Mouse (Mus musculus) monocyte, adult 5-6 weeks (primary cell): Measurements from ENCODE around the gene Rufy4. TPM values are rescaled to one million over a fixed set of nuclear protein-coding genes. Genes with fewer than 3 reads are reported as not detected.
"Not testable (repeated sequence)": the region's sequence is repeated elsewhere in the genome, so short reads cannot be mapped to it uniquely, and the experiment has no call there.

ENCODE experiments used
- ATAC-seq: fragments of 153-309, 156-312 bp; replicated peaks from 2 replicates; pipeline ENCODE4 v1.8.0; 2017; ENCODE audit warnings: mild to moderate bottlenecking; ENCODE audit not compliant: low TSS enrichment, insufficient number of reproducible peaks, severe bottlenecking, poor library complexity, low FRiP score
- total RNA-seq: library from RNA; stranded (forward); fragments of 200-1000, 200-491, 200-594 nt; gene quantifications from 3 replicates; pipeline ENCODE4 v1.2.3, GENCODE M21; 2017

The Rufy4 gene
- total RNA-seq, 1 experiment from 2014 or later: 2.6 TPM

DNA sequence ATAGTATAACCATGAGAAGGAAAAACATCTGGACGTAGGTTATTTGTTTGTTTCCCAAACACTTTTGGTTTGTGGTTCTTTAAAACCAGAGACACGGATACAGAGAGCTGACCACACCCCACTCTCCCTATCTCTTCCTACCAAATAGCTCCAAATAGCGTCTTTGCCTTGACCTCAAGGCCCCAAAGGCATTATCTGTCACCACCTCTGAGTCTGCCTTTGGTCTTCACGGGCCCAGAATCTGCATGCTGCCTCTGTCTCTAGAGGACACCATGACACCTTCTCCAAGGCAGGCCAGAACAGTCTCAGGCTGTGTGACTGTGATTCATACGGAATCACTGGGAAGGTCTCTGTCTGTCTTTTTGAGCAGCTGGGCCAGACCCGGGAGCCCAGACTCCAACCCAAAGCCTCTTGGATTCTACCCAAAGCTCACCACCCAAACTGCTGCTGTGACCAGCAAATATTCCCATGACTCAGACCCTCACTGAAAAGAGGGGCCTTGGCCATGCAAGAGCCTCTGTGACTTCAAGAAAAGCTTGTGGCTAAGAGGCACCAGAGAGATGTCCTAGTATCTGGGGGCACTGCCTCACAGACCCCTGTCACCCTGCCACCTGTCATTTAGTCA lies 10.1 kb downstream of the Rufy4 start:
- no peak for ATAC-seq

DNA sequence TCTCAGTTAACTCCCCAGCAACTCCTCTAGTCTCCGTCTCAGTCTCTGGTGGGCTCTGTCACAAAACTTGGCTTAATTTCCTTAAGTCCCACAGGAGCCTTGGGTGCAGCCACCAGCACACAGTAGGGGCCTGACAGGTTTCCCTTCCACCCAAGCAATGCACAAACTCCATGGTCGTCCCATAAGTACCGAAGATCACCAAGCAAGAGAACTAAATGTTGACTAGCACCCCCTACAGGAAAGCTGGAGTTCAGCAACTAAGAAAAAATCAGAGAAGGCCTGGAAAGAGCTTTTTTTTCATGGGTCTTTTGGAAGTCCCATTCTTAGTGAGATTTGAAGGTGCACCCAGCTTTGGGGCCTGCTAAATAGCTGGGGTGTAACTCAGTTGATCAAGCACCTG lies 14.1 kb downstream of the Rufy4 start:
- ATAC-seq: no peak

DNA sequence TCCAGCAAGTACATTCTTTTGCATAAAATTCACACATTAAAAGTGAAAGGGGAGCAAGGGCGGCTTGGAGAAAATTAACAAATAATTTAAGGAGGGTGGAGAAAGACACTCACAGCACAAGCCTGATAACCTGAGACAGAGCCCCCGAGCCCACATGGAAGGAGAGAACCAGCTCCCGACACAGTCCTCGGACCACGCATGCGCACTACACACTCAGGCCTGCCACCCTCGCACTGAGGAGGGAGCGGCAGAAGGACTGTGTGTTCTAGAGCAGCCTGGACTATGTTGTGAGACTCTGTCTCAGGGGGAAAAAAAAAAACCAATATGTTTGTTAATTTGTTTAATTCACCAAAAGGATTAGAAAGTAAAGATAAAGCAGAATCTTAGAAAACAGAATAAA lies 16.4 kb downstream of the Rufy4 start:
- ATAC-seq: no peak

DNA sequence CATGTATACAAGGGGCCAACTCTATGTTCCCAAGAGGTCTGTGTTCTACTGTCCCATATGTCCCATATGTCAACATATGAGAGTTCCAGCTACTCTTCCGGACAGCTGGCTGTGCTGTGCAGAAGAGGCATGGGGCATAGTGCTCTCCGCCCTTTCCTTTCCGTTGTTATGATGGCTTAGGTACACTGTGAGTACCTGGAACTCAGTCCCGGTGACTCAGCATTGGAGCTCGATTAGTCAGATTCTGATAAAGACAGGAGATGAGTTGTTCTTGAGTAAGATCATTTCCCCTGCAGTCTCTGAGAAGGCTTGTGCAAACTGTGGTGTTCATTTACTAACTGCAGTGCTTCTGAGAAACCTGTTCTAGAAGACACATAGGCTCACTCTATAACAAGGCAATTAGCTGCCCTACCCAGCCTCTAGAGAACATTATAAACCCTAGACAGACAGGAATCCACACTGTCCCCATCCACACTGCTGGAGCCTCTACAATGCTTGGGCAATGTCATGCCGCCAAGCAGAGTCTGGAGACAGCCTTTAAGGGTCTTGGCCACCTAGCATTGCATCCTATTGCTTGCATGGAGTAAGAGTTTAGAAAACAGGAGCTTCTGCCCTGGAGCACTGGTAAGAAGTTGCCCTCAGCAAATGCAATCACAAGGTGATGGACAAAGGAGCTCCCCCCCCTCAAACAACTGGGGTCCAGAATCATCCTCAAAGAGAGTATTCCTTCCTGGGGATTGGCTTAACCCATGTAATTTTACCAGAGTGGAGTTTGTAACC lies 24.0 kb downstream of the Rufy4 start:
- no peak for ATAC-seq

DNA sequence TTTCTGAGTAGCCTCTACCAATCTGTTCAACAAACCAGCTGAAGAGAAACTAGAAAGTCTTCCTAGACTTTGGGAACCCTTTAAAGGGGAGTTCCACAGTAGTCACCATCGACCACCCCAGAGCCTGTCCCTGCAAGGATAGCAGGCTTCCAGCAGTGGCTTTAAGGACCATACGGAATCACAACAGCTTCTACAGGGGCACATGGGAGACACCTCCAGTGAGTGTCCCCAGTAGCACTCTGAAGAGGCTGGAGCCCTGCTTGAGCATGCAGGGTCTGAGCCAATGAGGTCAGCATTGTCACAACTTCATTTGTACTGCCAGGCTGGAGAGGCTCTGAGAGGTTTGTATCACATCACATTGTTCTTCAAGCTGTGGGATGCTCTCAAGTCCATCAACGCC lies 24.8 kb downstream of the Rufy4 start:
- no peak for ATAC-seq

DNA sequence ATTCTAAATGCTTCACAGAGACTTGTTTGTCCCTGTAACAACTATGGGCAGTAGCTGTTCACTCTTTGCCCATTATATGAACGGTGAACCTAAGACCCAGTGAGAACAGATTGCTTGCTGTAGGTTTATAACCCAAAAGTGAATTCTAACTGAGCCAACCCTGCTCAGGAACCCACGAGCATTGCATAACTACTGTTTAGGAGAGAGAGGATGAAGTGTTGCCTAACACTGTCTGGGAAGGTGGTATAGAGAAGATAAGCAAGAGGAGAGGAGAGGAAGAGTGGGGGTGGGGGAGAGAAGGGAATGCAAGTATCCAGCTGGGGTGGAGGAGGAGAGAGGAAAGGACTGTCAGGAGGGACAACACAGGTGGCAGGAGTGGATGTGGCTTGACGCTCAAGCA lies 25.8 kb downstream of the Rufy4 start:
- ATAC-seq: no peak

DNA sequence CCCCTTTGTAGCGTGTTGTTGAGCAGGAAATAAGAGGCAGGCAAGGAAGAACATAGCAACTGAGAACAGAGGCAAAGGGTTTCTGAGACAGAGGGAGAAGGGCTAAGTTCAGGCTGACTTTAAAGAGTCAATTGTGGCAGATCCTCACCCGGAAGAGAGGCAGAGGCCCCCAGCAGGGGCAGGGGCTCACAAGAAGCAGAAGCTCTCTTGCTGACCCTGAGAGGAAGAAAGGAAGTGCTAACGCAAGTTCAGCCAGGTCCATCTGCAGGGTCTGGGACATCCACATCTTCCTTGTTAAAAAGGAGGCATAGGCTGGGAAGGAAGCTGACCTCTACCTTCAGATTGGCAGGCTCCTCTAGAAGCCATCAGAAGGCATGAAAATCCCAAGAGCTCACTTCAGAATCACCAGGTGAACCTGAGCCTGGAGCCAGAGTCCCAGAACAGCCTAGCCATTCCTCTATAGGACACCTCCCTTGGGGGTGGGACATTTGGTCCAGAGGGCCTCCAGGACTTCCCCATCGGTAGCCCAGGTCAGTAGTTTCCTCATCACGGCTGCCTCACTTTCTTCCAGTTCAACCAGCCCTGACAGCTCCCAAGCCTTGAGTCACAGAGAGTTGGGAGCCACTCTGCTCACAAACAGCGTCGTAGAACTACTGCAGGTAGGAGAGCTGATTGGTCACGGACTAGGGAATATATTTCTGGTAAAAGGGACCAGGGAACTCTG lies 28.3 kb downstream of the Rufy4 start, which contains the start of gene Cxcr2:
TSS of gene Cxcr2 (plus strand) at position 529 of the 724 bp plus-strand sequence.
- no peak for ATAC-seq

DNA sequence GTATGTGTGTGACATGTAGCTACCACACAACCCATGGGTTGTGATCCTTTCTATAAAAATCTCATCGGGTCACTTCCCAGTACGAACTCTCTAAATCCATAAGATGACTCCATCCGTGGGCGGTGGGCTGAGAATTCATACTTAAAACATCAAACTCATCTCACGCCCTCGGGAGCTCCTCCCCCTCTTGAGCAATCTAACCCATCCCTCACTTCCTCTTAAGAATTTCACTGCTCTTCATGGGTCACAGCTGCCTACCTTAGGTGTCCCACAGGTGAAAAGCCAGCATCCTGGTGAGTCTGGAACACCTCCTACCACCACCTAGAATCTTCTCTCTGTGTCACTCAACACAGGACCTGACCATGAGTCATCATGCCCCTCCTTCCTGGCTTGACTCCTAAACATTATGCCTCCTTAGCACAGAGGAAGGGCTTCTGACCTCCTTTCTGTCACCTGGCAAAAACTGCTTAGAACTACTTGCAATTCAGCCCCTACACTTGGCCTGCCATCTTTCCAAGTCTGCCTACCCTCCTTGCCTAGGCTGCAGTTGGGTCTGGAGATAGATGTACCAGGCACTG lies 30.2 kb downstream of the Rufy4 start:
- peak; percentile 52; the same call in 1 of the 2 replicates for ATAC-seq

DNA sequence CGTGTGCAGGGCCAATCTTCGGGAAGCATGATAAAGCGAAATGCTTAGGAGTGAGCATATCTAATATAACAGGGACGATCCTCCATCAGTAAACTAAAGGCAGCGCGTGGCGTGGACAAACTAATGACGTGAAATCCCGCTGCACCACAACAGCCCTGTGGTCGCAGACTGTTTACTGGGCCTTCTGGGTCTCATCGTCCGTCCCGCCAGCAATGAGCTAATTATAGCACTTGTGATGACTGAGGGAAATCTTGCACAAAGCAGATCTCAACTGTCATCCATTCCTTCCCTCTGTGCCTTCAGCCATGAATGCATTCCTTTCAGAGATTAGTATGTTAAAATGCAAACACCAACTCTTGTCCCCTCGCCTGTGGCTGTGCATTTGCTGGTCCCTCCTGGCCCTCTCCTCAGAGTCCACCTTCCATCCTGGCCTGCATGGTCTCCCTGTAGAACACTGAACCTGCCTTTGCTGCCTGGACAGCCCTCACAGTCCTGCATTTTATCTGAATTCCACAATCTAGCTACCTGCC lies 31.1 kb downstream of the Rufy4 start:
- ATAC-seq: no peak

DNA sequence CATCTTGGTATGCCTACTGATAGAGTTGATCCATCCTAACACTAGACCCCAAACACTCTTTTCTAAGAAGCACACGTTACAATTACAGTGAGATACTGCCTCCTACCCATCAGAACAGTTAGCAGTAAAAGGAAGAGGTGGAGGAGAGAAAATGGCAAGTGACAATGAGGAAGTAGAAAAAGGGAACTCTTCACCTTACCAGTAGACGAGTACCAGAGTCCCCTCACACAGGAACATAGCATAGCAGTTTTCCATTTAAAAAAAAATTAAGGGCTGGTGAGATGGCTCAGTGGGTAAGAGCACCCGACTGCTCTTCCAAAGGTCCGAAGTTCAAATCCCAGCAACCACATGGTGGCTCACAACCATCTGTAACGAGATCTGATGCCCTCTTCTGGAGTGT lies 34.3 kb downstream of the Rufy4 start:
- not testable (repeated sequence) for ATAC-seq

DNA sequence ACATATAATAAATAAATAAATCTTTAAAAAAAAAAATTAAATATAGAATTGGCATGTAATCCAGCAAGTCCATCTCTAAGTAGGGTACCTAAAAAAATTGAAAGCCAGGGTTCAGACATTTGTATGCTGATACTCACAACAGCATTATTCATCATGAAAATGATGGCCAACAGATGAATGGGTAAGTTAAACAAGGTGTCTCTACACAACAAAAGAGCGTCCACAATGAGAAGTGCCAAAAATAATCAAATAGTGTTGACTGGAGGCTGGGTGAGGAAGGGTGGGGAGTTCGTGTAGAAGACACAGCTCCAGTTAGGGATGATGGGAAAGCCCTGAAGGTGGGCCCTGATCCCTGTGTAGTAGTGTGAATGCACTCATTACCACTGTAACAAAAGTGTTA lies 34.7 kb downstream of the Rufy4 start:
- ATAC-seq: no peak

DNA sequence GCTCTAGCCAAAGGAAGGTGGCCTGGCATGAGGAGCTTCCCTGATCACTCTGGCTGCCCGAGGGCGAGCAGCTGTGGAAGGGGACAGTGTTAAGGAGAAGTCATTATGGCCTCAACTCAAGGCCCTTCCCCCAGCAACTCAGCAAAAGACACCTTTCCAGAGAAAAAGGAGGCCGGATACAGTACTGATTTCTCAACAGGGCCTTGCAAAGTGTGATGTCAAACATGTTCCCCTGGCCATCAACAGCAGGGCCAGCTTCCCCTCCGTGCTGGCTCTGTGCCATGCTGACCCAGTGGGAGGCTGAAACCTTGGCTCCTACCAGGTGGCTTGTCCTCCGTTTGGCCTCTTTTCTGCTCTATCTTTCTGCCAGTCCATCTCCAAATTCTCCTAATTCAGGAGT lies 41.8 kb downstream of the Rufy4 start:
- no peak for ATAC-seq

DNA sequence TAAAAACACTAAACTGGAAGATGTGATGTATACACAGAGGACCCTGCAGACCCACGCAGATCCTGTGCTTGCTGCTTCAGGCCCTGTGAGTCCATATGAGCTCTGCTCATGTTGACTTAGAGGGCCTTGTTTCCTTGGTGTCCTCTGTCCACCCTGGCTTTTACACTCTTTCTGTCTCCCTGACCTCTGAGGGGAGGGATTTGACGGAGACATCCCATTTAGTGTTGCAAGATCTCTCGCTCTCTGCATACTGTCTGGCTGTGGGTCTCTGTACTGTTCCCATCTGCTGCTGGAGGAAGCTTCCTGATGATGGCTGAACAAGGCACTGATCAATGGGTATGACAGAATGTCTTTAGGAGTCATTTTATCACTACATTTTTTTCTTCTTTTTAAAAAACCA lies 44.4 kb downstream of the Rufy4 start:
- no peak for ATAC-seq

DNA sequence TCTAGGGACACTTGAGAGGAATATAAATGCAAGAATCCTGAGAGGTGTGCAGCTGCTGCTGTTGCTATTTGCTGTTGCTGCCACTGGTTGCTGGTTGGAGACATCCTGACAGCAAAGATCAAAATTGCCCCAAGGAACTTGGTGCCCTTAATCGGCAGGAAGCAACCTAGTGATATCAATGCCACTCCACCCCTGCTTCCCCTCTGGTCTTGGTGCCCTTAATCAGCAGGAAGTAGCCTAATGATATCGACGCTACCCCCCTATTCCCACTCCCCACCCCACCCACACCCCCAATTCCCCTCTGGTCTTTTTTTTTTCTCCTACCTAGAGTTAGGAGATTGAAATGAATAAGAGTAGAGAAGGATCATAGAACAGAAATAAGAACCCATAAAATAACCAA lies 47.4 kb downstream of the Rufy4 start:
- no peak for ATAC-seq

DNA sequence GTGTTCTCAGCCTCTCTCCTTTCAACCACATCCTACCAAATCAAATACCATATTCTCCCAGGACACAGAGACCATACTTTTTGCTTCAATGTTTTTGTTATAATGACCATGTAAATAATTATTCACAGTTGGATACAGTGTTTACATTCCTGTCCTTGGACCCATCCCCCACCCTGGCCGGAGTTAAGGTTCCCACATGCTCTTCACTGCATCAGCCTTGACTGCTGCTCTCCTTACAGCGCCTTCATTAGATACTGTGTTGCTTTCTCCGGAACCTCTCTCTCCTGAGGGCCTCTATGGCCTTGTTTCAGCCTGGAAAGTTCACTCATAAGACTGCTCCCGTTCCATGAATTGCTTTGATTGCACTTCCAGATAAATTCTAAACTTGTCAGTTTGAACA lies 50.4 kb downstream of the Rufy4 start:
- ATAC-seq: no peak

DNA sequence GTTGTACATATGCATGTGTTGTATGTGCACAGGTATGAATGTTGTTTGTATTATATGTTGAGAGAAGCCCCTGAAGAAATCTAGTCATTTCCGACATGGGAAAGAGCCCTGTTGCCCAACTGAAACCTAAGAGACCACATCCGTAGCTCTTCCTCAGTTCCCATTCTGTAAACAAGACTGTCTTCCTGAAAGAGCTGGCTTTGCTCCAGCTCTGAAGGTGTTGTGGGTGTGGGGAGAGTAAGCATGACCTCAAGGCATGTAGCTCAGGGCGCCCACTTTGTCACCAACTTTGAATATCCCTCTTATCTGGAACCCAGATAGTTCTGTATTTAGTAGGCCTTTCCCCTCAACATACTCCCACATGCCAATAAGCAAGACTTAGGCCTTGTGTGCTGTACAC lies 53.3 kb downstream of the Rufy4 start:
- no peak for ATAC-seq

DNA sequence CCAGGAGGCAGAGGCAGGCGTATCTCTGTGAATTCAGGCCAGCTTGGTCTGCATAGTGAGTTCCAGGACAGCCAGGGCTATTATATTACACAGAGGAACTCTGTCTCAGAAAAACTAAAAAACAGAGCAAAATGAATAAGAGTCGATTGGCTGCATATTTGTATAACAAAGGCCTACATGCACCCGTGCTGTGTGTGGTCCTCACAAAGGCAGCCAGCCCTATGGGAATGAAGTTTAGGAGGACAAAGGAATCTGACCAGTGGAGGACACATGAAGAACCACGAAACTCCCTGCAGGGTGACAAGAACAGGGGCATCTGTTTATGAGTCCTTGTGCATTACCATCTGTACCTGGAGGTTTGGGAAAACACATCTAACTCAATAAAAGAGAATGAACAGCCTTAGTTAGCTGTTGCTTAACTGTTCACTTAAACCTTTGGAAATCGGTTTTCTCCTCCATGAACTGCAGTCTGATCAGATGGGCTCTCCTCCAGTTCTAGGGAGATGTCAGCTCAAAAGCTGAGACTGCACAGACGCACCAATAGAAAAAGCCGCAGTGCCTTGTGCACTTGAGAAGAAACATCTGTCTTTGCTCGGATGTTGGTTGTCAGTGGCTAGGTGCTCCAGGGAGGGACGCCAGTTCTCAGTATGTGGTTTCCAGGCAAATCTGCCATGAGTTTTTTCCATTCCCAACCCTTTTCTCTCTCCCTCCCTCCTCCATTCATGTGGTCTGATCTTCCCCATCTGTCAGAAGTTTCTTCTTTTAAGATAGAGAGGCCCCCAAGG lies 54.5 kb downstream of the Rufy4 start:
- no peak for ATAC-seq

DNA sequence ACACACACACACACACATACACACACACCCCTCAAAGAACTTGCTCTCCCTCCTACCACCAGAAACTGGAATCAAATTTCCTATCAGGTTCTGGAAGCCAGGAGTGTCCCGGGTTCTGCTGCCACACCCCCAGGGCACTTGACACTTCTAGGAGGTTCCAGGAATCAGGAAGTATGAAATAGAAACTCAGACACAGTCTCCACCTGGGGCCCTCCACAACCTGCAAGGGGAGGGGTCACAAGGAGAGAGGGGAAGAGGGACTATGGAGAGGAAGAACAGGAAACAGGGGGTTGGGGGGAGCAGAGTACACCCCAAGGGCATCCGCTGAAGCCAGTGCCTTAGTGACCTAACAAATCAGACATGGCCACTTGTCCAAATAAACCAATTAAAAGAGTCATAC lies 56.1 kb downstream of the Rufy4 start:
- no peak for ATAC-seq

DNA sequence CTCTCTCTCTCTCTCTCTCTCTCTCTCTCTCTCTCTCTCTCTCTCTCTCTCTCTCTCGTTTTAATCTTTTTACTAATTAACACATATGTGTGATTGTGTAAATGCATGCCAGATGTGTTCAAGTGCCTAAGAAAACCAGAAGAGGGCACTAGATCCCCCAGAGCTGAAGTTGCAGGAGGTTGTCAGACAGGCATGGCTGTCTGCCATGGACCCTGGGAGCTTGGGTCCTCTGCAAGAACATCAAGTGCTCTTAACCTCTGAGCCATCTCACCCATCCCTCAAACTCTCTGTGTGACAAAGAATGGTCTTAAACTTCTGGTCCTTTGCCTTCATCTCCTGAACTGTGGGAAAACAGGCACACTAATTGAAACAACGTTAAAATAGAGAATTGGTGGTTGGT lies 57.7 kb downstream of the Rufy4 start:
- ATAC-seq: no peak
